Mouse (Mus musculus): ENCODE results near the gene Diras2.

- TF ChIP-seq CTCF (IDR thresholded peaks at IDR 0.05; ENCODE audit: low read depth), result no peak
- no peak for TF ChIP-seq EP300 (optimal IDR thresholded peaks at IDR 0.05)
Observed at GRCm38 (mm10) chr13:52529188-52529972, 1.7 kb downstream of the Diras2 start.

Data from stomach, postnatal 0 days (tissue).